11 mouse cellular contexts compared by ENCODE assay signal in genomic region chr12:59460997-59461961, GRCm38 (mm10).
DNase-seq lines count a peak whose midpoint lies in the region; ATAC-seq and TF ChIP-seq lines count a peak whose summit lies in the region.
"Had no signal": no experiment of that assay in that cellular context is flagged by ENCODE, and none has a peak within 500 bp of the region (broad histone marks: within the 10 kb centered on the region; RNA-seq: fewer than 3 reads in every experiment).

No protein-coding gene starts in this region.

- H3K4me2 ChIP-seq in midbrain, postnatal 0 days (ENCODE audit: low read depth, low read length, poor library complexity, severe bottlenecking) = no peak overlapping the region
- no peak overlapping the region for H3K4me2 ChIP-seq in midbrain, embryonic 15.5 days
- H3K4me2 ChIP-seq in limb, embryonic 14.5 days (replicated peaks; ENCODE audit: low read depth, low read length, severe bottlenecking) = no peak overlapping the region
- H3K4me2 ChIP-seq: embryonic facial prominence, embryonic 15.5 days; heart, embryonic 11.5 days had no signal

- no peak for TF ChIP-seq CTCF in midbrain, postnatal 0 days (IDR thresholded peaks at IDR 0.05)

- H3K9ac ChIP-seq in midbrain, postnatal 0 days (replicated peaks; ENCODE audit: low read length, poor library complexity, severe bottlenecking) = no peak overlapping the region
- H3K9ac ChIP-seq in midbrain, embryonic 15.5 days = no peak overlapping the region
- no peak overlapping the region for H3K9ac ChIP-seq in limb, embryonic 14.5 days (ENCODE audit: low read depth, low read length, severe bottlenecking)
- H3K9ac ChIP-seq: embryonic facial prominence, embryonic 15.5 days; liver, embryonic 14.5 days had no signal

- no peak for ATAC-seq in midbrain, postnatal 0 days (ENCODE audit: low FRiP score)
- no peak for ATAC-seq in midbrain, embryonic 15.5 days (replicated peaks)
- no peak; the same call in 1 of the 2 replicates for ATAC-seq in limb, embryonic 14.5 days (ENCODE audit: low FRiP score, low read depth)
- ATAC-seq in inflammation-experienced regulatory T-cells, adult 6 months = no peak

- WGBS in midbrain, postnatal 0 days = 71% methylated on average over 10 of the region's 10 CpGs
- 71% methylated on average over 10 of the region's 10 CpGs for WGBS in midbrain, embryonic 15.5 days
- WGBS in limb, embryonic 14.5 days = 60% methylated on average over 10 of the region's 10 CpGs

- no peaks in the 10 kb centered on the region for H3K9me3 ChIP-seq in midbrain, postnatal 0 days (ENCODE audit: low read length)
- H3K9me3 ChIP-seq in midbrain, embryonic 15.5 days = no peaks in the 10 kb centered on the region
- no peaks in the 10 kb centered on the region for H3K9me3 ChIP-seq in limb, embryonic 14.5 days (ENCODE audit: control insufficient read depth, low read length)
- H3K9me3 ChIP-seq: embryonic facial prominence, embryonic 15.5 days had no signal

- no peak overlapping the region for H3K27ac ChIP-seq in midbrain, postnatal 0 days (ENCODE audit: low read depth, low read length)
- H3K27ac ChIP-seq in midbrain, embryonic 15.5 days = no peak overlapping the region
- no peak overlapping the region for H3K27ac ChIP-seq in limb, embryonic 14.5 days (replicated peaks; ENCODE audit: low read depth, low read length)
- H3K27ac ChIP-seq: embryonic facial prominence, embryonic 15.5 days; liver, embryonic 14.5 days had no signal

- H3K4me3 ChIP-seq in midbrain, postnatal 0 days (ENCODE audit: low read depth, low read length) = no peak overlapping the region
- H3K4me3 ChIP-seq in midbrain, embryonic 15.5 days = no peak overlapping the region
- no peak overlapping the region for H3K4me3 ChIP-seq in limb, embryonic 14.5 days (replicated peaks; ENCODE audit: low read length)
- H3K4me3 ChIP-seq: embryonic facial prominence, embryonic 15.5 days had no signal

- TF ChIP-seq POLR2A in limb, embryonic 14.5 days (IDR thresholded peaks at IDR 0.05; ENCODE audit: borderline replicate concordance, extremely low read depth, insufficient read depth, insufficient read length) = no peak

- no peaks in the 10 kb centered on the region for H3K36me3 ChIP-seq in midbrain, postnatal 0 days (ENCODE audit: insufficient read depth, low read length)
- H3K36me3 ChIP-seq in midbrain, embryonic 15.5 days (replicated peaks) = no peaks in the 10 kb centered on the region
- H3K36me3 ChIP-seq in limb, embryonic 14.5 days (ENCODE audit: control insufficient read depth, insufficient read depth, low read length) = no peaks in the 10 kb centered on the region
- H3K36me3 ChIP-seq: embryonic facial prominence, embryonic 15.5 days had no signal

- H3K27me3 ChIP-seq in midbrain, postnatal 0 days (ENCODE audit: insufficient read depth, low read length) = no peaks in the 10 kb centered on the region
- H3K27me3 ChIP-seq in midbrain, embryonic 15.5 days (replicated peaks) = no peaks in the 10 kb centered on the region
- H3K27me3 ChIP-seq in limb, embryonic 14.5 days (ENCODE audit: control insufficient read depth, insufficient read depth, low read length) = no peaks in the 10 kb centered on the region
- H3K27me3 ChIP-seq: embryonic facial prominence, embryonic 15.5 days had no signal

- DNase-seq in midbrain, postnatal 0 days (ENCODE audit: low spot score) = peak; percentile 75
- DNase-seq in brain, embryonic 18.5 days (ENCODE audit: low read depth, low spot score) = peak; percentile 43
- DNase-seq in embryo, embryonic 11 days = peak; percentile 14
- peak; percentile 36 for DNase-seq in limb, embryonic 14.5 days (ENCODE audit: low spot score)
- DNase-seq in gastrocnemius, adult 8-10 months (ENCODE audit: low spot score in 2 of 2) = no peak
- DNase-seq: kidney, postnatal 36 days had no signal

- H3K4me1 ChIP-seq in midbrain, postnatal 0 days (ENCODE audit: insufficient read depth, low read length) = no peaks in the 10 kb centered on the region
- no peaks in the 10 kb centered on the region for H3K4me1 ChIP-seq in midbrain, embryonic 15.5 days
- no peaks in the 10 kb centered on the region for H3K4me1 ChIP-seq in limb, embryonic 14.5 days (ENCODE audit: control insufficient read depth, insufficient read depth, low read length)
- H3K4me1 ChIP-seq: embryonic facial prominence, embryonic 15.5 days had no signal

Comparison
In these comparisons a context has a peak if more than half of its experiments do, and no peak if none do; other contexts are left out.
1. DNase-seq: peak in midbrain, postnatal 0 days (single experiment), brain, embryonic 18.5 days (single experiment), embryo, embryonic 11 days (single experiment) and limb, embryonic 14.5 days (single experiment); none in gastrocnemius, adult 8-10 months (0 of 2).